13 mouse cellular contexts compared by ENCODE assay signal in the genomic region with DNA sequence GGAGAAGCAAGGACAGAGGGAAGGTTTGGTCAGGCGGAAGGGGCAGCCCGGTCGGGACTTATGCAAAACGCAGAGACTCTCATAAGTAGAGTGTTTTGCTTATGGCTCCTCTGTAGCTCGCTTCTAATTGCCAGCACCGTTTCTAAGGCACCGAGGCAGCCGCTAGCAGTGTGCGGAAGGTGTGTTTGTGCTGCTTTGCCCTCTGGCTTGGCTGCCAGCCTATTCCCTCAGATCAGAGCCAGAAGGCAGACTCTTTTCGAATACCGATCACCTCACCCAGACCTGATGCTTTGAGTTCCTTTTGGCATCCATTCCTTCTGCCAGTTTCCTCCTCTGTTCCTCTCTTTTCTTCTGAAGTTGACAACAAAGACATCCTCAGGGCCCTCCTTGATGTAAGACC.
A peak's percentile ranks its signal among the peaks of the same experiment; 100 is the strongest.
DNase-seq lines count a peak whose midpoint lies in the region; ATAC-seq lines count a peak whose summit lies in the region.
"Had no signal": no experiment of that assay in that cellular context is flagged by ENCODE, and none has a peak within 500 bp of the region (broad histone marks: within the 10 kb centered on the region; RNA-seq: fewer than 3 reads in every experiment).

No protein-coding gene starts in this region.

- peak overlapping the region; percentile 19; the same call in 1 of the 2 replicates for H3K4me2 ChIP-seq in forebrain, embryonic 13.5 days
- no peak overlapping the region for H3K4me2 ChIP-seq in intestine, embryonic 16.5 days (ENCODE audit: low read depth, low read length)
- no peak overlapping the region for H3K4me2 ChIP-seq in heart, embryonic 12.5 days
- H3K4me2 ChIP-seq: neural tube, embryonic 12.5 days had no signal

- H3K4me1 ChIP-seq in forebrain, embryonic 13.5 days: peaks cover 20% of the 10 kb centered on the region
- H3K4me1 ChIP-seq in forebrain, embryonic 10.5 days: peaks cover 17% of the 10 kb centered on the region
- H3K4me1 ChIP-seq in intestine, embryonic 16.5 days (ENCODE audit: control insufficient read depth, insufficient read depth, low read length): no peaks in the 10 kb centered on the region
- H3K4me1 ChIP-seq in heart, embryonic 12.5 days (replicated peaks): 0 out of 2 replicates have a peak, but pooled peaks cover 7% of the 10 kb centered on the region
- H3K4me1 ChIP-seq: neural tube, embryonic 12.5 days had no signal

- H3K9me3 ChIP-seq in forebrain, embryonic 13.5 days (replicated peaks): no peaks in the 10 kb centered on the region
- H3K9me3 ChIP-seq in forebrain, embryonic 10.5 days: no peaks in the 10 kb centered on the region
- no peaks in the 10 kb centered on the region for H3K9me3 ChIP-seq in intestine, embryonic 16.5 days (ENCODE audit: control insufficient read depth, low read length)
- no peaks in the 10 kb centered on the region for H3K9me3 ChIP-seq in heart, embryonic 12.5 days (replicated peaks)
- H3K9me3 ChIP-seq: neural tube, embryonic 12.5 days had no signal

- WGBS in forebrain, embryonic 13.5 days: 26% methylated on average over 11 of the region's 11 CpGs
- 76% methylated on average over 11 of the region's 11 CpGs for WGBS in forebrain, embryonic 10.5 days
- WGBS in intestine, embryonic 16.5 days: 67% methylated on average over 11 of the region's 11 CpGs
- 72% methylated on average over 11 of the region's 11 CpGs for WGBS in heart, embryonic 12.5 days

- no peak overlapping the region for H3K4me3 ChIP-seq in forebrain, embryonic 13.5 days
- no peak overlapping the region for H3K4me3 ChIP-seq in forebrain, embryonic 10.5 days
- H3K4me3 ChIP-seq in intestine, embryonic 16.5 days (ENCODE audit: low read length): no peak overlapping the region
- H3K4me3 ChIP-seq in heart, embryonic 12.5 days: no peak overlapping the region
- H3K4me3 ChIP-seq: neural tube, embryonic 12.5 days had no signal

- no peaks in the 10 kb centered on the region for H3K36me3 ChIP-seq in forebrain, embryonic 13.5 days (ENCODE audit: poor library complexity, severe bottlenecking)
- no peaks in the 10 kb centered on the region for H3K36me3 ChIP-seq in forebrain, embryonic 10.5 days (replicated peaks)
- no peaks in the 10 kb centered on the region for H3K36me3 ChIP-seq in intestine, embryonic 16.5 days (ENCODE audit: control insufficient read depth, insufficient read depth, low read length)
- H3K36me3 ChIP-seq in heart, embryonic 12.5 days: no peaks in the 10 kb centered on the region
- H3K36me3 ChIP-seq: neural tube, embryonic 12.5 days had no signal

- no peaks in the 10 kb centered on the region for H3K27me3 ChIP-seq in forebrain, embryonic 13.5 days
- no peaks in the 10 kb centered on the region for H3K27me3 ChIP-seq in forebrain, embryonic 10.5 days (ENCODE audit: poor library complexity, severe bottlenecking)
- no peaks in the 10 kb centered on the region; the same call in 1 of the 2 replicates for H3K27me3 ChIP-seq in intestine, embryonic 16.5 days (replicated peaks; ENCODE audit: control insufficient read depth, insufficient read depth, low read length)
- 0 out of 2 replicates have a peak, but pooled peaks cover 5% of the 10 kb centered on the region for H3K27me3 ChIP-seq in heart, embryonic 12.5 days (replicated peaks)
- H3K27me3 ChIP-seq: neural tube, embryonic 12.5 days had no signal

- peak; percentile 84 for ATAC-seq in forebrain, embryonic 13.5 days
- no peak for ATAC-seq in intestine, embryonic 16.5 days
- no peak for ATAC-seq in heart, embryonic 12.5 days (ENCODE audit: insufficient number of reproducible peaks, low FRiP score)
- ATAC-seq: Patski had no signal

- no peak for DNase-seq in forebrain, embryonic 10.5 days (ENCODE audit: extremely low spot score, low spot score)
- peak; percentile 13 for DNase-seq in lung, postnatal 36 days
- DNase-seq in lung, postnatal 4 days: no peak
- DNase-seq in layer of hippocampus, adult 8-10 months (ENCODE audit: low spot score in 2 of 2): peak; percentile 17 to 39
- DNase-seq in right cerebral cortex, postnatal 14 days: peak; percentile 13
- DNase-seq: adrenal gland, postnatal 14 days; kidney, postnatal 4 days; liver had no signal

- no peak overlapping the region for H3K9ac ChIP-seq in forebrain, embryonic 13.5 days
- H3K9ac ChIP-seq in intestine, embryonic 16.5 days (ENCODE audit: low read depth, low read length): no peak overlapping the region
- H3K9ac ChIP-seq in heart, embryonic 12.5 days: no peak overlapping the region
- H3K9ac ChIP-seq: neural tube, embryonic 12.5 days had no signal

- no peak overlapping the region for H3K27ac ChIP-seq in forebrain, embryonic 13.5 days
- no peak overlapping the region for H3K27ac ChIP-seq in forebrain, embryonic 10.5 days
- H3K27ac ChIP-seq in intestine, embryonic 16.5 days (ENCODE audit: low read length): no peak overlapping the region
- H3K27ac ChIP-seq in heart, embryonic 12.5 days (ENCODE audit: poor library complexity, severe bottlenecking): no peak overlapping the region
- H3K27ac ChIP-seq: neural tube, embryonic 12.5 days had no signal

Comparison
In these comparisons a context has a peak if more than half of its experiments do, and no peak if none do; other contexts are left out.
1. DNase-seq: peak in lung, postnatal 36 days (single experiment), layer of hippocampus, adult 8-10 months (2 of 2) and right cerebral cortex, postnatal 14 days (single experiment); none in forebrain, embryonic 10.5 days (single experiment) and lung, postnatal 4 days (0 of 2).